Mouse (Mus musculus): ENCODE data around the gene Tmem30b.

- no peak for TF ChIP-seq CTCF (IDR thresholded peaks at IDR 0.05; ENCODE audit: low read depth)
- no peak for TF ChIP-seq EP300 (IDR thresholded peaks at IDR 0.05; ENCODE audit: low read depth)
Measured at GRCm38 (mm10) chr12:73493929-73494530, 52.2 kb downstream of the Tmem30b start.
